Mouse (Mus musculus) midbrain, postnatal 0 days (tissue): ENCODE results near the gene Vps9d1. TPM values are rescaled to one million over a fixed set of nuclear protein-coding genes. Genes with fewer than 3 reads are reported as not detected.
"Not testable (repeated sequence)": the region's sequence is repeated elsewhere in the genome, so short reads cannot be mapped to it uniquely, and the experiment has no call there.

Source experiments
- ATAC-seq: fragments of 200-750 bp; cut with Nextera tagmentation; 2 replicates; pipeline ENCODE4 v1.8.0; 2017; ENCODE audit warnings: moderate number of reproducible peaks, mild to moderate bottlenecking, moderate TSS enrichment, moderate library complexity; ENCODE audit not compliant: low FRiP score
- DNase-seq: peaks from one replicate; pipeline ENCODE4 v3.0.0-alpha.2; 2015; ENCODE audit warnings: low spot score
- H3K27ac ChIP-seq: fragments of 300-500 bp; sonication (generic); 2 replicates; pipeline ENCODE4 v1.5.1; 2014; ENCODE audit warnings: low read depth, mild to moderate bottlenecking, low read length, mixed read lengths
- H3K27me3 ChIP-seq: fragments of 300-500 bp; sonication (generic); 2 replicates; pipeline ENCODE4 v1.6.1; 2014; ENCODE audit warnings: low read length, control low read depth, mixed read lengths; ENCODE audit not compliant: insufficient read depth
- H3K36me3 ChIP-seq: fragments of 300-500 bp; sonication (generic); 2 replicates; pipeline ENCODE4 v1.6.1; 2014; ENCODE audit warnings: low read length, control low read depth, mixed read lengths; ENCODE audit not compliant: insufficient read depth
- H3K4me1 ChIP-seq: fragments of 300-500 bp; sonication (generic); 2 replicates; pipeline ENCODE4 v1.6.1; 2014; ENCODE audit warnings: mild to moderate bottlenecking, control low read depth, antibody characterized with exemption, low read length, mixed read lengths; ENCODE audit not compliant: insufficient read depth
- H3K4me2 ChIP-seq: fragments of 300-500 bp; sonication (generic); 2 replicates; pipeline ENCODE4 v1.6.1; 2014; ENCODE audit warnings: low read depth, mild to moderate bottlenecking, low read length, mixed read lengths; ENCODE audit not compliant: poor library complexity, severe bottlenecking
- H3K4me3 ChIP-seq: fragments of 300-500 bp; sonication (generic); 2 replicates; pipeline ENCODE4 v1.5.1; 2014; ENCODE audit warnings: low read depth, mild to moderate bottlenecking, low read length, moderate library complexity
- H3K9ac ChIP-seq: fragments of 300-500 bp; sonication (generic); replicated peaks from 2 replicates; pipeline ENCODE4 v1.6.1; 2014; ENCODE audit warnings: mild to moderate bottlenecking, low read length, moderate library complexity, mixed read lengths; ENCODE audit not compliant: poor library complexity, severe bottlenecking
- H3K9me3 ChIP-seq: fragments of 300-500 bp; sonication (generic); 2 replicates; pipeline ENCODE4 v1.6.1; 2016; ENCODE audit warnings: low read length, control low read depth
- CTCF ChIP-seq: IDR thresholded peaks from 2 replicates; pipeline ENCODE4 v1.5.1; 2016; ENCODE audit warnings: antibody characterized with exemption, mild to moderate bottlenecking
- WGBS: fragments of 180-500 bp; shearing (Covaris S2); extraction: QIAGEN DNeasy Blood & Tissue Kit; methylation state at CpG from one replicate; pipeline ENCODE4 v1.1.7; 2014; 5-methylcytosine and 5-hydroxymethylcytosine counted together
- polyA plus RNA-seq: library from polyadenylated mRNA; unstranded; fragments of >200 nt; fragmentation: Nextera tagmentation; extraction: Ambion mirVana; gene quantifications from 2 replicates; pipeline ENCODE4 v1.2.1, GENCODE M21; 2015
- total RNA-seq: library from RNA; depleted of rRNA; stranded (reverse); fragments of >200 nt; gene quantifications from 2 replicates; pipeline ENCODE4 v1.2.3, GENCODE M21; 2014

Vps9d1 gene
- total and polyA plus RNA-seq, 2 experiments from 2014 or later, result 66.1 to 88.9 TPM

GRCm38 (mm10) chr8:123233300-123233699, 20.8 kb downstream of the Vps9d1 start:
- no peak for ATAC-seq
- H3K4me3 ChIP-seq, result no peak overlapping the region
- WGBS, result 54% methylated on average over 13 of the region's 13 CpGs
- H3K27ac ChIP-seq, result no peak overlapping the region
- H3K9me3 ChIP-seq, result no peaks in the 10 kb centered on the region
- peak; percentile 18 for DNase-seq
- TF ChIP-seq CTCF, result no peak
- 0 out of 2 replicates have a peak, but pooled peaks cover 3% of the 10 kb centered on the region for H3K36me3 ChIP-seq
- H3K4me2 ChIP-seq, result no peak overlapping the region
- H3K4me1 ChIP-seq, result peaks cover 5% of the 10 kb centered on the region; the same call in 1 of the 2 replicates
- H3K27me3 ChIP-seq, result no peaks in the 10 kb centered on the region
- H3K9ac ChIP-seq, result no peak overlapping the region

GRCm38 (mm10) chr8:123232553-123232952, 21.6 kb downstream of the Vps9d1 start:
- Histone ChIP-seq H3K4me1 (peaks cover 5% of the 10 kb centered on the region; the same call in 1 of the 2 replicates), H3K9me3 (no peaks in the 10 kb centered on the region), H3K27ac (no peak overlapping the region), H3K9ac (no peak overlapping the region), H3K27me3 (no peaks in the 10 kb centered on the region), H3K36me3 (peaks cover 7% of the 10 kb centered on the region; the same call in 1 of the 2 replicates), H3K4me2 (no peak overlapping the region), H3K4me3 (no peak overlapping the region)
- no peak for TF ChIP-seq CTCF
- WGBS, result 52% methylated on average over 7 of the region's 7 CpGs
- ATAC-seq (no peak), DNase-seq (no peak)

DNA sequence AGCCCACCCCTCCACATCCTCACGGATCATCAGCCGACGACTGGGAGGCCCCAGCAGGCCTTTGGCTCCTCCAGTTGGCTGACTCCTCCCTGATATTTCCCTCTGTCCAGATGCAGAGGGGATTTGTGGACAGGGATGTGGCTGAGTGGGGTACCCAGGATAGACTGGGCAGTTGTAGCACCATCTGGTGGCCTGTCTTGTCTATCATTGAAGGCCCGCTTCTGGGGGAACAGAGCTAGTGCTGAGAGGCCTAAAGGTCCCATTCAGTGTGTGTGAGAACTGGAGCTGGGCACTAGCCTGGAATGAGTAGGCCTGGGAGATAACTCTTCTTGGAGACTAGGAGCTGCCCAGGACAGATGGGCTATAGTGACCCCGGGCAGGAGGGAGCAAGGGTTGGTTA, 22.4 kb downstream of the Vps9d1 start:
- Histone ChIP-seq H3K4me2 (no peak overlapping the region), H3K9me3 (no peaks in the 10 kb centered on the region), H3K36me3 (peaks cover 8% of the 10 kb centered on the region), H3K27me3 (no peaks in the 10 kb centered on the region), H3K4me1 (peaks cover 5% of the 10 kb centered on the region; the same call in 1 of the 2 replicates), H3K4me3 (no peak overlapping the region), H3K9ac (no peak overlapping the region), H3K27ac (no peak overlapping the region)
- DNase-seq (peak; percentile 22), ATAC-seq (no peak)
- TF ChIP-seq CTCF, result peak; percentile 64
- WGBS, result 62% methylated on average over 5 of the region's 5 CpGs

DNA sequence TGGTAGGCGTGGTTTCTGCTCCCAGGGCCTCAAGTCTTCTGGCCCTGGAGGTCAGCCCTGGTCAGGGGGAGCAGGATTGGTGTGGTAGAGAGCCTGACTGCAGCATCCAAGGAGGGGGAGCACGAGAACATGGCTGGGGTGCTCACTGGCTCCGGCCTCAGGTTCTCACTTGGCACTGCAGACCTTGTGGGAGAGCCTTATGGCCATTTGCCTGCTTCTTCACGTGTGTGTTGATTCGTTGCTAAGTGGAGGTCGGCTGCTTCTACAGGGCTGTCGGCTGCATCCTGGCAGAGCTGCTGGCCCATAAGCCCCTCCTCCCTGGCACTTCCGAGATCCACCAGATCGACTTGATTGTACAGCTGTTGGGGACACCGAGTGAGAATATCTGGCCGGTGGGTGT, 23.8 kb downstream of the Vps9d1 start:
- H3K27ac ChIP-seq, H3K4me3 ChIP-seq, H3K9ac ChIP-seq, H3K4me2 ChIP-seq, H3K36me3 ChIP-seq, DNase-seq, H3K4me1 ChIP-seq, ATAC-seq, H3K27me3 ChIP-seq, H3K9me3 ChIP-seq: not testable (repeated sequence)
- WGBS, result 85% methylated on average over 9 of the region's 11 CpGs

DNA sequence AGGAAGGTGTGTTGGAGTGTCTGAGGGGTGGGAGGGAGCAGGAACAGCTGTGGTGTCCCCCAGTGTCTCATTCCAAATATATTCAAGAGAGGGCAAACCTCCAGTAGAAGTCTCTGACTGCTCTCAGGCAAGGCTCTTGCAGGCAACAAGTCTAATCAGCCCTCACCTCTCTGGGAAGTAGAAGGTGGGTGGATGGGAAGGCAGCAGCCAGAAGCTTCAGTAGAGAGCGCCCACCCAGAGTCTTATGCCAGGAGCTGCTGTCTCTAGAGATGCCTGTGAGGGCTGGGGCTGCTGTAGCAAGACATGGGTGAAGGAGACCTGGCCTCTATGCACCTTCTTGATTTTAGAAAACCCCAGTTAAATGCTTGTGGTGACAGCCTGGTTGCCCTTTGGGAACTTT, 25.7 kb downstream of the Vps9d1 start:
- ATAC-seq (no peak), DNase-seq (no peak)
- Histone ChIP-seq H3K27me3 (no peaks in the 10 kb centered on the region), H3K9me3 (no peaks in the 10 kb centered on the region), H3K4me3 (no peak overlapping the region), H3K4me2 (no peak overlapping the region), H3K36me3 (peaks cover 8% of the 10 kb centered on the region), H3K9ac (no peak overlapping the region), H3K27ac (no peak overlapping the region), H3K4me1 (0 out of 2 replicates have a peak, but pooled peaks cover 3% of the 10 kb centered on the region)
- TF ChIP-seq CTCF, result no peak
- WGBS, result 100% methylated on average over 1 of the region's 1 CpGs

DNA sequence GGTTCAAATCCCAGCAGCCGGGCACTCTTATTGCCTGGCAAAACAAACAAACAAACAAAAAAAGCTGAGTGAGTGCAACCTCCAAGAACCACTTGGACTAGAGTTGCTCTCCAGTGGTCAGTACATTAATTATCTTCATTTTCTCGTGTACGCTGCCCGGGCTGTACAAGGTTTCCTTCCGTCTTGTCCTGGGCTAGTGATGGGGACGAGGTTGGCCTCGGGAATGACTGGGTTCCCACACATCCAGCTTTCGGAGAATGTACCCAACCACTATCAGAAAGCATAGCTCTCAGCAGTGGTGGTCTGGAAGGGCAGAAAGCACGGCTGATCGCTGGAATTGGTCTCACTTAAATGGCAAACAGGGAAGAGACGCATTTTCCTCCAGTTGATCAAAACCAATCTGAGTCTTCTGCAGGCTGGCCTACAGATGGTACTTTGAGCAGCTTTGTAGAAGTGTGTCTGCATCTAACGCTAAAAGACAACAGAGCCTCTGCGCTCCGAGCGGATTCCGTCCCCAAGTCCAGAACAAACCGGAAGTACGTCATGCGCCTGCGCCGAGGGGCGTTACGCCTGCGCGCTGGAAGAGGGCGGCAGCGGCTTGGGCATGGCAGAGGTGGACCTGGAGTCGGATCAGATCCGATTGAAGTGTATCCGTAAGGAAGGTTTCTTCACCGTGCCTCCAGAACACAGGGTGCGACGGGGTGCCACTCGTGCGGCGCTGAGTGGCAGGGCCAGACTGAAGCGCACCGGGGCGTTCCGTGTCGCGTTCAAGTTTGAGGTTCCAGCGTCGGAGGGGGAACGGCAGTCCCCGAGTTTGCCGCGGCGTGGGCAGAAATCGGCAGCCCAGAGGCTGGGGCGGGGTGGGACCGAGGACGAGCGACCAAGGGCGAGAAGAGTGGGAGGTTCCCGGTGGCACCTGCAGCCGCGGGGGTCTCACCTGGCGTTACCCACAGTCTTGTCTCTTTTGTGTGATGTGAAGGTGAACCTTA, 29.6 kb downstream of the Vps9d1 start, which contains the start of gene Cdk10:
Gene Cdk10 (plus strand): TSS at position 565 of the 989 bp plus-strand sequence.
- WGBS, result 3% methylated on average over 59 of the region's 59 CpGs
- H3K36me3 ChIP-seq, result peaks cover 8% of the 10 kb centered on the region
- no peak for TF ChIP-seq CTCF
- no peaks in the 10 kb centered on the region for H3K27me3 ChIP-seq
- H3K9ac ChIP-seq, result peak within 1 kb of the TSS; percentile 89
- 0 out of 2 replicates have a peak, but pooled peaks cover 3% of the 10 kb centered on the region for H3K4me1 ChIP-seq
- ATAC-seq (peak; percentile 89), DNase-seq (peak; percentile 96)
- no peaks in the 10 kb centered on the region for H3K9me3 ChIP-seq
- H3K4me3 ChIP-seq, result peak within 1 kb of the TSS; percentile 74
- H3K4me2 ChIP-seq, result peak within 1 kb of the TSS; percentile 87
- H3K27ac ChIP-seq, result peak within 1 kb of the TSS; percentile 92
